Mouse (Mus musculus) T-cell, adult 2 months (primary cell): ENCODE measurements at regions not wholly inside any gene's neighbourhood (a gene's known extent, or its start where the extent isn't known, plus 50 kb on each side); places are given as distances from the start of the nearest gene placed in this dataset.
A peak's percentile ranks its signal among the peaks of the same experiment; 100 is the strongest.

ENCODE experiments used
- DNase-seq: peaks from one replicate; pipeline ENCODE4 v3.0.0; 2022; ENCODE audit warnings: low spot score

DNA sequence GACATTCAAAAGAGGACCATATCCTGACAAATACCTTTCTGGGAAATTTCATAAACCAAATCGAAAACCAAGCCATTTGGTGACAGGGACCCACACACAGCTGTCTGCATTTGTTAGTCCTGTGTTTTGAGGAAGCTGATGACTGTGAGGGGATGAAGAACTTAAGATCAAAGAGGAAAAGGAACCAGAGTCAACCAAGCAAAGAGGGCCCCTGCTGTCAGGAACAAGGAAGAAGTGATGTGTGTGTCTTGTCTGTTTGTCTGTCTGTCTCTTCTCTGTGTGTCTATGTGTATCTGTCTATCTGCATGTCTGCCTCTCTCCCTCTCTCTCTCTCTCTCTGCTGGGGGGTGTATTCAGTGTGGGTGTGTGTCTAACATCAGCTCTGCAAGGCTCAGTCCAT lies 171.3 kb upstream of the Sesn3 start:
- no peak for DNase-seq

DNA sequence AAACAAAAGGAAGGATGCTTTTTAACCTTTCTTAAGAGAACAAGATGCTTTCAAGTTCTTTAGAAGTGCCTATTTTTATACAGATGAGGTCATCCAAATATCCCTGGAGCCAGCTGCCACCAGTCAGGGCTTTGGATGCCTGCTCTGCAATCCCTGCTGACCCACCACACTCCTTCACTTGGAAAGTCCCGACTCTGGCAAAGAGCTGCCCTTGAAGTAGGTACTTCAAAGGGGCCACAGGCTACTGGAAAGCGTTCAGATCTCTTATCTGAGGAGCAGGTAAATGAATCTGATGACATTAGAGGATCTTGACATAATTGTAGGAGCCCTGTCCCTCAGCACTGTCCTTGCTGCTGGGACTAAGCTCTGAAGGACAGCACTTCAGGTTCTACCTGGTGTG lies 169.9 kb upstream of the Sesn3 start:
- no peak for DNase-seq

DNA sequence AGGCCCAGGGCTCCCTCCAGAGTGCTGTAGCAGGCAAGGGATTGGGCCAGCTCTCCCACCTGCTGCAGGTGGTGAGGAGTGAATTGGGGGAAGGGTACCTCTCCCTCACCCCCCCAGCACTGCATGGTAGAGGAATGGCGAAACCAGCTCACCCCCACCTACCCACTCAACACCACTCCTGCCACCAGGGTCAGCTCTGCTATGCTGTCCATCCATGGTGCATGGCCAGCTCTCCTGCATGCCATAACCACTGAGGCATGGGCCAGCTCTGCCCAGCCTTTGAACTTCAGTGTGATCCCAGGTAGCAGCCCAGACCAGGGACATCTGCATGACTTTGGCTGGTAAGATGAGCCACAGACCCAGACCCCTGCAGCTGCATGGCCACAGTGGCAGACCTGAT lies 168.5 kb upstream of the Sesn3 start:
- no peak for DNase-seq

DNA sequence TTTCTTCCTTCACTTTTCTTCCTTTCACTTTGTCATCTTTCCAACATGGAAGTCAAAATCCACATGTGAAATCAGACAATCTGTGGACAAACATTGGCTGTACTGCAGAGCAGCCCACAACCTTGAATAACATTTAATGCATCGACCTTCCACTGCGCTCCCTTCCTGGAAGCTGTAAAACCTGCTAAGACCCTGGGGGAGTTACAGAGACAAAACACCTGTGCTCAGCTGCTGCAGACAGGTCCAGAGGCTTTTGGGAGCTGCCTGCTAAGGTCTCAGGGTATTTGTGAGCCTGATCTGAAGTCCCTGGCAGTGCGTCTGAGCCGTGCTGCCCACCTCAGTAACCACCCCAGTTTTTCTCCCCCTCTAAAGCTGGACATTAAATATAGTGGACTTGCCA lies 166.1 kb upstream of the Sesn3 start:
- no peak for DNase-seq

DNA sequence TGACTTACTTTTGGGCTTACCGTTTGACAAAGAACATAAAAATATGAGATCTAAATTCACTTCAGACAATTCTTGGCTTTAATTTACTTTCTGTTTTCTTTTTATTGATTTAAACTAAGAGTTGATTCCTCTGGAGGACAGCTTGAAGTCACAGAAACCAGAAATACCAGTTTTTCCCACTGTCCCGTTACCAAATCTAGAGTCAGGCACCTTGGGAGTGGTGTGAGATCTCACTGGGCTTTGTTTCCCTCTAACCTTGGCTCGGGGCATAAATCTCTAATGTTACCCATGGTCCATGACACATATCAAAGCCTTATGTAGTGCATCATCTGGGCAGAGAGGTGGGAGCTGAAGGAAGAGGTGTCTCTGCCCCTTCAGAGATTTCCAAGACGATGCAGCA lies 165.4 kb upstream of the Sesn3 start:
- DNase-seq: no peak

DNA sequence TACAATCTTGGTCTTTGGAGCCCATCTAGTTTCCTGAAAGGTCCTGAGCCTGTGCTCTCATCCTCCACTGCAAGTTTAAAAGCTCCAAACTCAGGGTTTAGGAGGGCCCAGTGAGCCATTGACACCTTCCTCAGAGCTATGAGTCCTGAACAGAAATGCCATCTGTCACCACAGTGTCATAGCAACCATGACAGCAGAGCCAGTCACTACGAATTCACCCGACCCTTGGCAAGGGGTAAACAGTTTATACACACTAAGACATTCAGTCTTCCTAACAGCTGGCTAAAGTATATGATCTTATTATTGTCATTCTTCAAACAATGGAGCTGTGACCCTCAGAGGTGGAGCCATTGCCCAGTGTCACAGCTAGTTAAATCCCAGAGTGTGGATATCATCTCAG lies 163.2 kb upstream of the Sesn3 start:
- DNase-seq: no peak

DNA sequence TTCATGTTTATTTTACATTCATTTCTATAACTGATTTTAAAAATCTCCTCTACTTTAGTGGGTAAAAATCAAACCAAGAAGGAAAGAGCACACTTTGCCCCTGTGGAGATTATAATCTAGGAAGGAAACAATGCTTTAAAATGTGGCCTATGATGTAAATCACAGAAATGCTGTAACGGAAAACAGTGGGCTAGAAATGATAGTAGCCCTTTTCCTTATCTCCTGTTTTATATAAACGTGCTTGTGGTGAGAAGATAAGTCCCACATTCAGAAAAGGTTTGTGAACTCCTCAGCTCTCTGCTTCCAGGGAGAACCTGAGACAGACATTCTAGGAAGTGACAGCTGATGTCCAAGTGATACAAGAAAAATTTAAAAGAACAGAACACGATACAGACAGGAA lies 159.3 kb upstream of the Sesn3 start:
- no peak for DNase-seq

DNA sequence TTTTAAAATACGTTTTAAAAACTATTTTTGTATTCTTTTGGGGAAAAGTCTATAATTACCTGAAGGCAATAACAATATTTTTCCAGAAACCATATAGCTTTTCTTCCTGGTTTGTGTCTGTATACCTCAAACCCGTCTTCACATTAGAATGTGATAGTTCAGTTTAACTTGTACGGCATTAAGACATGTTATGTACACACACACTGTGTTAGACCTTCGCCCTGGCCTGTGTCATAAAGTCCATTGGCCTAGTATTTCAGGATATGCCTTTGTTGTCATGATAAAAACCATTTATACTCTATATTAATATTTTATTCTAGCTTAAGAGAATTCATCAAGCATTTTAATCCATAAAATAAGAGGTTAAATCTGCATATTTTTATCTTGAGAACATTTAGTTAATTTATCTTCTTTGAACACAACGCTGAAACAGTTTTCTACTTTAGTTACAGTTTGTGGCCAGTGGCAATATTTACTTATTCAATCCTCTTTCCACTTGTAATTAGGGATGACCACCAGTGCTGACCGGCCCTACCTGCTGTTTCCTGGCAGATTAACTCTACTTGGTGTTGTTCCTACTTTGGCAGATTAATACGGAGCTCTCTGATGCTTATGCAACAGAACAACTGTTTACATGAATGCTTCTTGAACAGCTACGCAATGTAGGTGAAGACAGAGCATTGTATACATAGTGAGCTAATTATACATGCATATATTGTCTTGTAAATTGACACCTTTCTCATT lies 158.6 kb upstream of the Sesn3 start:
- DNase-seq: no peak

DNA sequence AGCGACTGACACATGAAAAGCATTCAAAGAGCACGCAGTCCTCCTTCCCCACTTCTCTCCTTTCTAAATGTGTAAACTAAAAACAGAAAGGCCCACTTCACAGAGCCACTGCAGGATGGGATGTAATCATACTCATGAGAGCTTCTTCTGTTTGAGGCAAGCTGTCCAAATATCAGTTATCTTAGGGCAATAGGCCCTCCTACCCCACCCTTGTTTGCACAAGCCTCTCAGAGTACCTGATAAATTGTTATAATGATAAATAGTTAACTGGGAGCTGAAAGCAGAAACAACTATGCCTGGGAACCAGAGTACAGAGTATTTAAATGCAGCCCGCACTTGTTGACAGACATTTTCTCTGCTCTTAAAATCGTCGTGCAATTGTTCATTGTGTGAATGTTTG lies 141.5 kb upstream of the Sesn3 start:
- DNase-seq: no peak

DNA sequence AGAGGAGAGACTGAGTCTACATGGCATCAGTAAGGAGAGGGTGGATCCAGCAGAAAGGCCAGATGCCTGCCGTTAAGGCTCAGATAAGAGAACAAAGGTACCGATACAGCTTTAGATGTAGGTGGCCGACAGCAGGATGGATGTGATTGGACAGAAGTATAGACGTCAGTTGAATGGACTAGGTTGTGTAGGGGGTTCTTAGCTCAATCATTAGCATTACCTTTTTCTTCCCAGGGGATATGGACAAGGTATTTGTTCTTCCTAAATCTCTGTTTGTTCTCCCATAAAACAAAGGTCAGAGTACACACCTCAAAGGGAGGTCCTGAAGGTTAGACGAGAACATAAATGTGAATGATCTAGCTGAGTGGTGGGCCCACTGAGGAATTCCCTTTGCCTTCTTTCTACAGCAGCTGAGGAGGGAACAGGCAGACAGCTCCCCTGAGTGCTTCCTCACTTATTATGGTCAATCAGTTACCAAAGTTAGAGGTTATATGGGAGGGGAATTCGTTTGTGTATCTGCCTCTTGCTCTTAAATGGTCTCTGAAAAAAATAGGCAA lies 139.9 kb upstream of the Sesn3 start:
- no peak for DNase-seq

DNA sequence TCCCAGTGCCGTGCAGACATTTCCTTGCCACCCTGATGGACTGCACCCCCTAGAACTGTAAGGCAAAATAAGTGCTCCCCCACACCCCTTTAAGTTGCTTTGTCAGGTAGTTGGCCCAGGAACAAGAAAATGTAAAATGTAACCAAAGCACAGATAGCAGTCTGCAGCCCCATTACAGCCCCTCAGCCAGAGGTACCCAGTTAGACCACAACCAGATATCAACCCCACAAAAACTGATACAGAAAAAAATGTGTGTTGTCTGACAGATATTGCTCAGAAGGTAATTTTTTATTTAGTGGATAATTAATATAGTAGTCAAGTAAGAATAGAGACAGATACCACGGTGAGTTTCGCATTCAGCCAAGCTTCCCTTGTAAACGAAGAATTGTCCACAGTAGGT lies 133.5 kb upstream of the Sesn3 start:
- no peak for DNase-seq

DNA sequence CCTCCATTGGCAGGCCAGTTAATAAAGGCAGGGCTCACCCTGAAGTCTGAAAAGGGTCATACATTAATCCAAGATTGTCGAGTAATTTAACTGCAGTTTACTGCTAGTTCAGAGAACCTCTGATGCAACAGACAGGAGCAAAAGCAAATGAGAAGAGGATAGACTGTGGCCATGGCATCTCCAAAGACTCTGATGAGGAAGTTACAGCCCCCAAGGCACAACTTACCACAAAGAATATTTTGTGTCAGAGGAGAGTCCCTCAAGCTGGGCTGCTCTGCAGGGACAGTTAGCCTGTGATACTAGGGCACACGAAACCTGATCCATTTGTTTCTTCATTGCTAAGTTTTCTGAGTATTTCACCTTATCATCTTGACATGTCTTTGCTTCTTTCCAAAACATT lies 130.9 kb upstream of the Sesn3 start:
- no peak for DNase-seq

DNA sequence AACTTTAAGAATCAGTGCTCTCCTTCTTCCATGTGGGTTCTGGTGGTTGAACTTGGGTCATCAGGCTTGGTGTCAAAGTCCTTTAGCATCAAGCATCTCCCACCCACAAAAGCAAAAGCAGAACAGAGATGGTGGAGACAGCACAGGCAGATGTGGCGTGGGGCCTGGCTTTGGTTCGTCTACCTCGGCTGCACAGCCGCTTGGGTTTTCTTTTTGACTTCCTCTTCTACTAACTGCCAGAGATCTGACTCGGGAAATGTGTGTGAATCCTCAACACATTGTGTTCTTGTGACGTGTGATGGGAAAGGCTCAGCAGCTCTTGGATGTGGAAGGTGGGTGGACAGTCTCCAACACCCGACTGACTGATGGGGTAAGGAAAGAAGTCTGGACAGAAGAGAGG lies 127.8 kb upstream of the Sesn3 start:
- DNase-seq: no peak

DNA sequence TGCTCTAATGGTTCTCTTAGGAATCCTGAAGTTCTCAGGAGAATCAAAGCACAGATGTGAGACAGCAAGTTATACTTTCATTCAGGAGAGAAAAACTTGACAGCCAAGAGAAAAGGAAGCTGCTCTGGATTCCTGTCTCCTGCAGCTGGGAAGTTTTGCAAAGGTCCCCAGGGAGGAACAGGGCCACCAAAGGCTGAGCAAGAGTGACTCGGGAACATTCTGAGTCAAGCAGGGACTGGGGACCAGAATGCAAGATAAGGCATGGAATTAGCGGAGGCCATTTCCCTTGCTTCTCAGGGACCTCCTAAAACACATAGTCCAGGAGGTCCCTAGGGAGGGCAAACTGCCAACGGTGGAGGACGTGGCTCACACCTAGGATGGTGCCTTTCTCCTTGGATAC lies 127.1 kb upstream of the Sesn3 start:
- no peak for DNase-seq

DNA sequence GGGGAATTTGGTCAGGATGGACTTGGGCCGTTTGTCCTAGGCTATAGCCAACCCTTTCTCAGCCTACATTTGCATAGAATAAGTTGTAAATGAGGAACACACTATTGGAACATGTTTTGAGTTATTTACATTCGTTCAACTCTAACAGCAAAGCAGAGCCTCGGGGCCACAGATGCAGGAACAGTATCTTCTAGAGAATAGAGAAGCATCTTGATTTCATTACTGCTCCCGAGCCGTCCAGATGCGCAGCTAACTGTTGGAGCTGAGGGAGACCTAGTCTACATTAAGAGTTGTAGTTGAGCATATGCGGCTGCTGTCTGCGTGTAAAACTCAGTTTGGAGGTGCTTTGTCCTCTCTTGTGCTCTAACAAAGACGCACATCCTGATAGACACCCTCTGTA lies 124.6 kb upstream of the Sesn3 start:
- DNase-seq: no peak

DNA sequence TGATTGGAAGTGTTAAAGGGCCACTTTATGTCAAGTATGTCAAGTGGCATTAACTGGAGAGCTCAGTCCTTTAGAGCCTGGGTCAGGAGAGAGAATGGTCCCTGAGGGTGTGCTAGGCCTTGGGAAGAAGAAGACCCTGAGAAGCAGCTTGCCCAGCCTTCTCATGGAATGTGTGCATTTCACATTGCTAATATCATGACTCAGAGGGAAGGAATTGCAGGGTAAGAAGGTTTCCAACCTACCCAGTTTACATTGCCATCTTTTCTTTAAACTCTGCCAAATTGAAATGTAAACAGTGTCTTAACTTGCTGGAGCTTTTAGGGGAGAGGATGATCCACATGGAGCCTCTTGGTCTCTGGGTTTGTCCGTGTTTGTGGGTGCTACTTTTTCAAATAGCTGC lies 117.9 kb upstream of the Sesn3 start:
- no peak for DNase-seq

DNA sequence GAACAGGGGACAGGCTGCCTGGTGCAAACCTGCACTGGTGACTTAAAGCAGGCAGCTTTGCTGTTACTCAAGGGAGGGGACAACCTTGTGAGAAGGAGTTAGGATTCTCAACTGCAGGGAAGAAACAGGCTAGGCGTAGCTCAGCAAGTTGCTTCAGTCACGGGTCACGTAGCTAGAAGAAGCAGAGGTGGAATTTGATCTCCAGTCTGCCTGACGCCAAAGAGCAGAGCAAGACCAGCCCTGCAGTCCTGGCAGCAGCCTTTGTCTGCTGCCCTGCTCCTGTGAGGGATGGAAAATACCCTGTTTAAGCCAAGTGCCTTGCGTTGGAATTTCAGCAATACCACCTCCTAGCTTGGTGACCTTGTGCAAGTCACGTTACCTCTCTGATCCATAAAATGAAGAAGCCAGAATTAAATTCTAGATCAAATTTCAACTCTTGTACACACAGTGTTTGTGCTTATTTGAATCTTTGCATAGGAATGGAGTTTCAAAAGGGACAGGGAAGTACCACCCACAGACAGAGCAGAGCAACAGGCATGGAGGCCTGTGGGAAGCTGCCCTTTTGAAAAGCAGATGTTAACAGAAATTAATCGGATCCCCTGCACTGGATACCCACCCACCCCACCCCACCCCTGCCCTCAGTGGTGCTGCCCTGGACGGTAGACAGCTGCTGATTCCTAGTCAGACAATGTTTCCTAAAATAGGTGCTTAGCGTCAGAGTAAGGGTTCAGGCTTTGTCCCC lies 116.6 kb upstream of the Sesn3 start:
- DNase-seq: no peak

DNA sequence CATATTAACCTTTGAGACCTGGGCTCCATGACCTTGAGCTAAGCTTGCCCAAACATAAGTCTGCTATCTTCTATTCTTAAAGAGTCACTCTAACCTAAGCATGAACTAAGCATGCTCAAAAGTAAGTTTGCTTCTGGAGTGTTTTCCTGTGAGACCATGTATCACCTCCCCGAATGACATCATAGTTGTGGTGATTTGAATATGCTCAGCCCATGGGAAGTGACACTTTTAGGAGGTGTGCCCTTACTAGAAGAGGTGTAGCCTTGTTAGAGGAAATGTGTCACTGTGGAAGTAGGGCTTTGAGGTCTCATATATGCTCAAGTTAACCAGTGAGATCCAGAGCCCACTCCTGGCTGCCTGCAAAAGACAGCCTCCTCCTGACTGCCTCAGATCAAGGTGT lies 114.7 kb upstream of the Sesn3 start:
- DNase-seq: no peak

DNA sequence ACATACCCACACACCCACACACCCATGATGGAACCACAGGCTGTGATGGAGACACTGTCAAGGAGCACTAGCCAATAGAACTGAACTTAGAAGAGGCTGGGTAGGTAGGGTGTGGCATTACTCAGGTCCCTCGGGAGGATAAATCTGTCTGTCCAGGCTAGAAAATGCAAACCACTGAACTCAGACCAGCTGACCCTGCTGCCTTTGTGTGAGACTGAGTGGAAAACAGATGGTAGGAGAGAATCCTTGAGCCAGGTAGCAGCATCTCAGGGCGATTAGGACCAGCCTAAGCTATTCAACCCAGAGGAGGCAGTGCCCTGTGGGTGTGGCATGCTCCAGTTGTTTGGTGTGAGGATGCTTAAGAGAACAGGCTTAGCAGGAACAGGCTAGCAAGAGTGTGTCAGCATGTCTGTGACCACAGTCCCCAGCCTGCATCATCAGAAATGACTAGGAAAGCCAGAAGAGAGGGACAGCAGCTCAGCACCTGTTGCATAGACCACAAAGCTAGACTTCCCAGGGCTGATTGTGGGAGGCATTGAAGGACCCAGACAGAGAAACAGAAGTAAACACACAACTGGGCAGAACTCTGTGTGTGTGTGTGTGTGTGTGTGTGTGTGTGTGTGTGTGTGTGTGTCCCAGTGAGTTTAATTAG lies 103.2 kb upstream of the Sesn3 start:
- peak; percentile 6 for DNase-seq

DNA sequence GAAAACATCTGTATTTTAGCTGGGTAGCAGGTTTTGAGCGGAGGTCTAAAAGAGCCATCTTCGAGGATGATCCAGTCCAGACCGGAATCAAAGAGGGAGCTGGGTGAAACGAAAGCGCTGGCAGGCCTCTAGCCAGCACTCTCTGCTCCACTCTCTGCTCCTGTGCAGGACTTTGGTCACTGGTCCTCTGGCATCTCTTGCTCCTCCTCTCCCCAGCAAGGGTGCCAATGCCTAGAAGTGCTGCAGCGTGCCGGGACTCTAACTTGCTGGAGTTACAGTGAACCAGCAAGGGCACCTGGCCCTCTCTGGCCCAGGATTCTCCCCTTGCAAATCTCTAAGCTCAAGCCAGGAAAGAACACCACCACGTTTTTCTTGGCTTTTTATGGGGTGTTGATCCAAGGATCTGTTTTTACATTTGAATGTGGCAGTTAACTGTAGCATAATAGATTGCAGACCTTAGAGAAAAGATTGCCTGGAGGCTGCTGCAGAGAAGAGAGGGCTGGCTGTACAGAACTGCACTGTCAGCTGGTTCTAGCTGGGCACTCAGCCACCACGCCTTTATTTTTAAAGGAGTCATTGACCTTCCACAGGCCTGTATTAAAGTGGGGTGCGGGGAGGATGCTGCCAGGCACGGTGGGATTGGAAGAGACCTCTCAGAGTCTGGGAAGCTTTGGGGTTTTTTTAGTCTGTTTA lies 101.1 kb upstream of the Sesn3 start:
- DNase-seq: no peak

DNA sequence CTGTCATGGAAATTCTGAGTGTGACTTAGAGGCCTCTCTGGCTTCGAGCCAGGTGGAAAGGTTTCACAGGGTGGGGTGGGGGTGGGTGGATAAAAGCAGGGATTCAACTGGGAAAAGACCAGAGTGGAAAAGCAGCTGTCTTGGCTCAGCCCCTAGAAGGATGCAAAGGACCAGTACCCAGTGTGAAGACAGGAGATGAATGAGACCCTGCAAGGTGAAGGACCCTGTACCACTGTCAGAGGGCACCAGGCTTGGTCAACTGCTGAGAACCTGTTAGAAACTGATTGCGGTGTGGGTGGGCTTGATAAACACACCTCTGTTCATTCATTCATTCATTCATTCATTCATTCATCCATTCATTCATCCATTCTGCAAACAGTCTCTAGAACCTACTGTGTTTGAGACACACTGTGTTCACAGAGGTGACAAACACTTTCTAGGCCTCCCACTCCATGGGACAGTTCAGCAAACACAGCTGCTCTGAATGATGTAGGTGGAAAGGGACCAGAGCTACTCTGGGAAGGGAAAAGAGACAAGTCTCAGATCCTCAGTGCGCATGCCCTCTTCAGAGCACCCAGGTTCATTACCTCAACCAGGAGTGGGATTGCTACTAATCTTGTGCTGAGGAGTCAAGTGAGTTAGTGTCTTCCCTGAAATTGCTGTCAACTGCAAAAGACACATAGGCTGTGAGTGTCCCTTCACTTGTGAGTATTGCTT lies 100.4 kb upstream of the Sesn3 start:
- no peak for DNase-seq
